Mouse (Mus musculus) stomach, postnatal 0 days (tissue): Measurements from ENCODE around the gene Mob3a.

ENCODE experiments used
- CTCF ChIP-seq: IDR thresholded peaks from 2 replicates; pipeline ENCODE4 v1.5.1; 2016; ENCODE audit warnings: antibody characterized with exemption, low read depth, mild to moderate bottlenecking, moderate library complexity
- EP300 ChIP-seq: optimal IDR thresholded peaks from 2 replicates; pipeline ENCODE3; 2016; ENCODE audit warnings: antibody characterized with exemption

DNA sequence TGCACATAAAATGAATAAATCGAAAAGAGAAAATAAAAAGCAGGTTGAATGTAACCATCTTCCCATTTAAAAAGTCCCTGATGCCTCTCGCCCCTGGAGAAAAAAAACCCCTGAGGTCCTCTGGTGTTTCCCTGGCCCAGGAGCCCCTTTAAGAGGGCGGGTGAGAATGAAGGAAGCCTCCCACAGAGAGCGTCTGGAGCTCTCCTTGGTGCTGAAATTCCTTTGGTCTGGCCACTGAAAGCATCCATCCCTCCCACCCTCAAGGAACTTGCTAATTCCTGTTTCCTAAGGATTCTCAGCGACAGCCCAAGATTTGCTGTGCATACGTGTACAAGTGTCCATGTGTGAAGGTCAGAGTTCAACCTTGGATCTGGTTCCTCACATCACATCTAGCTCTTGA lies 46.8 kb upstream of the Mob3a start:
- no peak for TF ChIP-seq CTCF
- no peak for TF ChIP-seq EP300
